Mouse (Mus musculus): ENCODE data around the gene Ppp1r9b.

The Ppp1r9b gene

DNA sequence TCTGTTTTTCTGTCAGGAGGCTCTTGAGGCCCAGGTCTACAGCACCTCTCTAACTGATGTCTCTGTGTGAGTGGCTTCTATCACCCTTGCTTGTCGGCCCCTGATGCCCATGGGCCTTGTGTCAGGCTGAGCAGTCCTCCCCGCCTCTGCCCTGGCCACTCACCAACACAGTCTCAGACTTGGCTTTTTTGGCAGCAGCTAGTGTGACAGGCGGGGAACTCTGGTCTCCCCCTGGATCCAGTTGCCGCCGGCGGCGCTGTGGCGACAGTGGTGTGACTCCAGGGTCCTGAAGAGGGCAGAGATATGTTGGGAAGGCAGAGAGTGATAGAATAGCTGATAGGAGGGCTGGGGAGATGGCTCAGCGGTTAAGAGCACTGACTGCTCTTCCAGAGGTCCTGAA lies 62.2 kb downstream of the Ppp1r9b start:
- no peak for DNase-seq
